Mouse (Mus musculus): ENCODE measurements around the gene Fam53b.

The Fam53b gene

GRCm38 (mm10) chr7:132764896-132765491 lies 48.7 kb downstream of the Fam53b start:
- DNase-seq, result no peak

GRCm38 (mm10) chr7:132764314-132764713 lies 49.4 kb downstream of the Fam53b start:
- no peak for DNase-seq

- no peak for DNase-seq
Observed at GRCm38 (mm10) chr7:132763911-132764310, 49.8 kb downstream of the Fam53b start.

- DNase-seq, result no peak
Observed at GRCm38 (mm10) chr7:132763351-132763750, 50.3 kb downstream of the Fam53b start.

- DNase-seq, result no peak
Observed at GRCm38 (mm10) chr7:132761409-132761808, 52.3 kb downstream of the Fam53b start.

GRCm38 (mm10) chr7:132760589-132761180 lies 53.0 kb downstream of the Fam53b start:
- no peak for DNase-seq

- DNase-seq, result no peak
Observed at GRCm38 (mm10) chr7:132759926-132760325, 53.8 kb downstream of the Fam53b start.

- DNase-seq, result no peak
Observed at GRCm38 (mm10) chr7:132759405-132759891, 54.2 kb downstream of the Fam53b start.

- DNase-seq, result no peak
Observed at GRCm38 (mm10) chr7:132758875-132759274, 54.8 kb downstream of the Fam53b start.

GRCm38 (mm10) chr7:132756325-132756724 lies 57.4 kb downstream of the Fam53b start:
- no peak for DNase-seq

- no peak for DNase-seq
Observed at GRCm38 (mm10) chr7:132754389-132754750, 59.3 kb downstream of the Fam53b start.

GRCm38 (mm10) chr7:132753518-132754388 lies 59.9 kb downstream of the Fam53b start:
- DNase-seq, result no peak

- no peak for DNase-seq
Observed at GRCm38 (mm10) chr7:132751716-132752115, 62.0 kb downstream of the Fam53b start.

- DNase-seq, result no peak
Observed at GRCm38 (mm10) chr7:132749504-132749903, 64.2 kb downstream of the Fam53b start.

- DNase-seq, result no peak
Observed at GRCm38 (mm10) chr7:132748076-132748769, 65.5 kb downstream of the Fam53b start.

GRCm38 (mm10) chr7:132747096-132747495 lies 66.6 kb downstream of the Fam53b start:
- no peak for DNase-seq

GRCm38 (mm10) chr7:132742912-132743311 lies 70.8 kb downstream of the Fam53b start:
- no peak for DNase-seq

GRCm38 (mm10) chr7:132739829-132740228 lies 73.9 kb downstream of the Fam53b start:
- DNase-seq, result no peak

- DNase-seq, result no peak
Observed at GRCm38 (mm10) chr7:132738844-132739243, 74.8 kb downstream of the Fam53b start.

GRCm38 (mm10) chr7:132736099-132736862 lies 77.4 kb downstream of the Fam53b start:
- peak; percentile 52 for DNase-seq

GRCm38 (mm10) chr7:132735145-132735544 lies 78.5 kb downstream of the Fam53b start:
- DNase-seq, result no peak

- no peak for DNase-seq
Observed at GRCm38 (mm10) chr7:132734222-132734621, 79.5 kb downstream of the Fam53b start.

Measured in right cerebral cortex, postnatal 4 days (tissue).